ENCODE assay signal across 32 mouse cellular contexts in genomic region chrX:70949232-70949631, GRCm38 (mm10).
"Had no signal": no experiment of that assay in that cellular context is flagged by ENCODE, and none has a peak within 500 bp of the region (broad histone marks: within the 10 kb centered on the region; RNA-seq: fewer than 3 reads in every experiment).

No protein-coding gene starts in this region.

- ATAC-seq: hindbrain, embryonic 16.5 days; hindbrain, postnatal 0 days; inflammation-experienced regulatory T-cells, adult 6 months had no signal

- H3K4me1 ChIP-seq: heart, embryonic 10.5 days; heart, embryonic 12.5 days; heart, embryonic 13.5 days; heart, embryonic 15.5 days; hindbrain, embryonic 10.5 days; hindbrain, embryonic 15.5 days; kidney, embryonic 15.5 days had no signal

- H3K4me3 ChIP-seq: heart, embryonic 10.5 days; heart, embryonic 12.5 days; heart, embryonic 13.5 days; heart, embryonic 15.5 days; hindbrain, embryonic 10.5 days; hindbrain, embryonic 12.5 days; hindbrain, embryonic 13.5 days; hindbrain, embryonic 15.5 days; kidney, embryonic 15.5 days; layer of hippocampus, adult 2 months; left cerebral cortex, adult 2 months had no signal

- H3K27me3 ChIP-seq: heart, embryonic 12.5 days; heart, embryonic 13.5 days; heart, embryonic 15.5 days; hindbrain, embryonic 12.5 days; hindbrain, embryonic 13.5 days; hindbrain, embryonic 15.5 days had no signal

- H3K9me3 ChIP-seq: heart, embryonic 10.5 days; heart, embryonic 12.5 days; heart, embryonic 13.5 days; heart, embryonic 15.5 days; hindbrain, embryonic 10.5 days; hindbrain, embryonic 12.5 days; hindbrain, embryonic 13.5 days; hindbrain, embryonic 15.5 days; kidney, embryonic 15.5 days had no signal

- H3K4me2 ChIP-seq: heart, embryonic 11.5 days; heart, embryonic 12.5 days; heart, embryonic 13.5 days; heart, embryonic 15.5 days; hindbrain, embryonic 12.5 days; hindbrain, embryonic 13.5 days; hindbrain, embryonic 15.5 days; kidney, embryonic 15.5 days had no signal

- DNase-seq: heart, postnatal 10 days; heart, postnatal 14 days; heart, postnatal 36 days; heart, postnatal 4 days; kidney, adult 11 months; kidney, adult 18-20 months; kidney, adult 2 months; kidney, adult 8-10 months; kidney, adult 9 months; kidney, postnatal 10 days; kidney, postnatal 14 days; kidney, postnatal 25 days; kidney, postnatal 36 days; kidney, postnatal 4 days; layer of hippocampus, adult 9-11 months; layer of hippocampus, postnatal 36 days had no signal

- H3K27ac ChIP-seq: heart, embryonic 10.5 days; heart, embryonic 13.5 days; heart, embryonic 15.5 days; hindbrain, embryonic 10.5 days; hindbrain, embryonic 12.5 days; hindbrain, embryonic 13.5 days; hindbrain, embryonic 15.5 days; hindbrain, postnatal 0 days; kidney, embryonic 15.5 days; kidney, postnatal 0 days; layer of hippocampus, adult 2 months; left cerebral cortex, adult 2 months had no signal

- H3K36me3 ChIP-seq: heart, embryonic 10.5 days; heart, embryonic 12.5 days; heart, embryonic 13.5 days; heart, embryonic 15.5 days; hindbrain, embryonic 10.5 days; hindbrain, embryonic 12.5 days; hindbrain, embryonic 13.5 days; hindbrain, embryonic 15.5 days; kidney, embryonic 15.5 days had no signal

- H3K9ac ChIP-seq: heart, embryonic 12.5 days; heart, embryonic 13.5 days; heart, embryonic 15.5 days; hindbrain, embryonic 12.5 days; hindbrain, embryonic 13.5 days; hindbrain, embryonic 15.5 days; kidney, embryonic 15.5 days had no signal
